Mouse (Mus musculus): ENCODE results near the gene Meaf6.

The Meaf6 gene

DNA sequence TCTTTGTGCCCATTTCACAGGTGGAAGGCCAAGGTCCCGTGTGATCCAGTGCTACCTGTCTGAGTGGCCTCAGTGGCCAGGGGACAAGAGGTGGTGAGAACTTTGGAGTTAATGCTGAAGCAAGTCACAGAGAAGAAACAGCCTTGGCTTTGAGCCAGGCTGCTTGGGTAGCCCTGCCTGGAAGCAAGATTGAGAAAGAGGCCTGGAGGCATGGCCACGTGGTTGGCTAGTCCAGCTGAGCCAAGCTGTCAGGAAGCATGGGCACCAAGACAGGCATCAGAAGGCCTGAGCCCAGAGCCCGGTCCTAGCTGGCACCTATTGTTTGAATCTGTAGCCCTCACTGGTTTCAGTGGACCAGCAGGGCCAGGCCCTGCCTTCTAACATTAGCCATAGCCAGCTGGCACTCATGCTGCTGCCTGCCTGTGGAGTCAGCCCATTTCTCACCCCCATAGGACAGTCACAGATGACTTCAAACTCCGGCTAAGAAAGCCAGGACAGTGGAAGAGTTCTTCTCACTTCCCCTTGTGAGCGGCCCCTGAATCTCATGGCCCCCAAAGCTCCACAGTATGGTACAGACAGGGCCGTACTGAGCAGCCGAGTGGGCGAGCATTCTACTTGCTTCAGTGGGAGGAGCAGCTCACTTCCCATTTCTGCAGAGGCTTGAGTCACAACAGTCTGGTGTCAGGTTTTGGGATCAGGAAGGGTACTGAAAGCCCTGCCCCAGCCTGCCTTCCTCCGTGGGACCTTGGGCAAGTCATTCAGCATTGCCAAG is 31.3 kb downstream of the Meaf6 start:
- peak; percentile 69 for DNase-seq

DNA sequence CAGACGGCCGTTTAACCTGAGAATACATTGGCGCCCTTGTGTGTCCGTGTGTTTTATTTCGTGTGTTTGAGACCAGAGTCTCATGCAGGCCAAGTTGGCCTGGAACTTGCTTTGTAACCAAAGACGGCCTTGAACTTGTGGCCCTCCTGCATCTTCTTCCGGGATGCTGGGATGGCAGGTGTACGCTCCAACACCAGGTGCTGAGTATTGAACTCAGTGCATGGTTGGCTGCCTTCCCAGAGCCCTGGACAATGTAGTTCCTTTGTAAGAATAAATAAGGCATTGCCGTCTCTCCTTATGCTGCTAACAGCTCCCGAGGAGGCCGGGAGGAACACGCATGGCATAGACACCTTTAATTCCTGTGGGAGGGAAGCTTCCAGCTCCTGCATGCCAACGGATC is 32.0 kb downstream of the Meaf6 start:
- DNase-seq: no peak

DNA sequence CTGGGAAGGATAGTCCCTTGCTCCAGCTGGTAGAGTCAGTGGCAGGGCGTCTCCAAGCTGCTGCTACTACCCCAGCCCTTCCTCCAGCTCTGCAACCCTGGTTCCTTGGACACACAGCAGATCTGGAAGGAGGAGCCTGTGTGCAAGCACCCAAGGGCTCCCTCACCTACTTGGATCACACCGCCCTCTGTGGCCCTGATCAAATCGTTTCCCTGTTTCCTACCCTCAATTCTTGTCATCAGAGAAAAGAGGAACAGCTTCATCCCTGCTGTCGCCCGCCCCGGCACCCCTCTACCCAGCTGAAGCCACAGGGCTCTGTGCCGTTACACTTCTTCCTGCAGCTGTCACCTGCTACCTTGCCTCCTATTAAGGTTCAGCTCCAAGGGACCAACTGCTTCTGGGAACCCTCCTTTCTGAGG is 33.0 kb downstream of the Meaf6 start:
- DNase-seq: no peak

DNA sequence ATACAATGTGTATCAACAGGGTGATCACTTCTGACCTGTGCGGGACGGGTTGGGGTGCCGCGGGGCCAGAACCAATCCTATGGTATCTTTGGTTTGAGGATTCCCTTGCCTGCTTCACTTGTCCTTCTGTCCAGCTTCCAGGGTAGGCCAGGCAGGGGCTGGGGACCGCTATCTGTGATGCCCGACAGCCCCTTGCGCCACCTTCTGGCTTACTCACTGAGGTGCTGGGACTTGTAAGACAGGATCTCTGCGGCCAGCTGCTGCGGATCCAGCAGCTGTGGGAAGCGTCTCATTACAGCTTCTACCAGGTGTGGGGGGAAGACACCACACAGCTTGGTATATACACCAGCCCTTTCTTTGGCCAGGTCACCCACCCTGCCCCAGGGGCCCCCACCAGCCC is 34.1 kb downstream of the Meaf6 start:
- DNase-seq: no peak

DNA sequence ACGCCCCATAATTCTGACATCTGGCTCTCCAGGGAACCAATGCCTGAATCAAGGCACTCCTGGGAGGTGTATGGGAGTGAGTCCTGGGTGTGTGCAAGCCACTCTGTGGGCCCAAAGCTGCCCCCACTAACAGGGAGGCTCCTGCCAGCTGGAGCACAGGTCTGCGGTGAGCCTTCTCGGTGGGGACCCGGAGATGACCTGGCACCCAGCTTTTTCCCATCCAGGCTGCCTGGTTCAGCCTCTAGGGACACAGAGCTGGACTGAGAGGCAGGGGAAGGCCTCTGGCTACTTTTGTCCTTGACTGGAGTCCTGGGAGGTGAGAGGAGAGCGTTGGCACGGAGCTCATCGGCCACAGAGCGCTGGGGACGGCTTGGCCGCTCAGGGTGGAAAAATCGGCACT is 34.8 kb downstream of the Meaf6 start:
- no peak for DNase-seq

DNA sequence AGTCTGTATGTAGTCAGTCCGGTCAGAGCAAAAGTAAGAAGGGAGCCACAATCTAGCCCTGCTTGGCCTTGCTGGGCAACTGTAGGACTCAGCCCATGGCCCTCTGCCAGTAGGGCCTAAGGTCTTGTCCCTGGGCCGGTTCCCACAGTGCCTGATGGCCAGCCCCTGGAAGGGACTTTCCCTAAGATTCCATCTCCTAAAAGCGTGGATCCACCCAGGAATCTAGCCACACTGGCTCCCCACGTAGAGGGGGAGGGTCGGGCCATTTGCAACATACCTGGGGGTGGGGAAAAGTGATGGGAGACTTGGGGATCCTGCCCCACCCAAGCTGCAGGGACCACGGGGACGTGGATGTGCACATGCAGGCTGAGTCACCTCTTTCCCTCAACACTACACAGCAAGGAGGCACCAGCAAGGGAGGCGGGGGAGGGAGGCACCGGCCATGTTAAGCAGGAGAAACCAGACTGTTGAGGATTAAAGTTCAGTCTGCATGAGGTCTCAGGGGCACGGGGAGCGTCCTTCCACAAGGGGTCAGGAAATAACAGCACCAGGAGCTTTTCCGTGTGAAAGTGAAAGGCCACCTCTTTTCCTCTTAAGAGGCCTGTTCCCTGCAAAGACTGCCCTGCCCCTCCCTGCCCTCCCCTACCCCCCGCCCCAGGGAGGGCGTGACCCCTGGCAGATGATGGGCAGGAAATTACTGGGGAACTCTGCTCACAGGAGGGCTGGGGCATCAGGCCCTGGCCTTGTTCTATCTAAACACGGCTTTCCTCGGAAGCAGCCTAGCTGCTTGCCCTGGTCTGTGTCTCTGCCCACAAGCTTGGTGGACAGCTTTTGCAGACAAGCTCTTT is 37.7 kb downstream of the Meaf6 start:
- DNase-seq: no peak

DNA sequence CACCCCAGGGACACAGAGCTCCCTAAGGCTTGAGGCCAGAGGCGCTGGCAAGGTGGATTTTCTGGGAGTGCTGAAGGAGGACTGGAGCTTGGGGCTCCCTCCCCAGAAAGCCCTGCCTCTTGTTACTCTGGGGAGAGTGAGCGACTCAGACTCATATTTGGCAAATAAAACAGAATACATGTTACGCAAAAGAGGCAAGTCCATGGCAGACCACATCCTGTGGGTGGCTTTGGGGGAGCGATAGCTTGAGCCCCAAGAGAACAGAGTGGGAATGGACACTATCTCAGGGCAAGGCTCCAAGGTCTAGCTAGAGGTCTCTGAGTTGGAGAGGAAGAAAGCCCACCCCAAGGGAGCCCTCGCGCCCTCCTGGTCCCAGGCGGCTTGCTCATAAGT is 38.3 kb downstream of the Meaf6 start:
- DNase-seq: no peak

DNA sequence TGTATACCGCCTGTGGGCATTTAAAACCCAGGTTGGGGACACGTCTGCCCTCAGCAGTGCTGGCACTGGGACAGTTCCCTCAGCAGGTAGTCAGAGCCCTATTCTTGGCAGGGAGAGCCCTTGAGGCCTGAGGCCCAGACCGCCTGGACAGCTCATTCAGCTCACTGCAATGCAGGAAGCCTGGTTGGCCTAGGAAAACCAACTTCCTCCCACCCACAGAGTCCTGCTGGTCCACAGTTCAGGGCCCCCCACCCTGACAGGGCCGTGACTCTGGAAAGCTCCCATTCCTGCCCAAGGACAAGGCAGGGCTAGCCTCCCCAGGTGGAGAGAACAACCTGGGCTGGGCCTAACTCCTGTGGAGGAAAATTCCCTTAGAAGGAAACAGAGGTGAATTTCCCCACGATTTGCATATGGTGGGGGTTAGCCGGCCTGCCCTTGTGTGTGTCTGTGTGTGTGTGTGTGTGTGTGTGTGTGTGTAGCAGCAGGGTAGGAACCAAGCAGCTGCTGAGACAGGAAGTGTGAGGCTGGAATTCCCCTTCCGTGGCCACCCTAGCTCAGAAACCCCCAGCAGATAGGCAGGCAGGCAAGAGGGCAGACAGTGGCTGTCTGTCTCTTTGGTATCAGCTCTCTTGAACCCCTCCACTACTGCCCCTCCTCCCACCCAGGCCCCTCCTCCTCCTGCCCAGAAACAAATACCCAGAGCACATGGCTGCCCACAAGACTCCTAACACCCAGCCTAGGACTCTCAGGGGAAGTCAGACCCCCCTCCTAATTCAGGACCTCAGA is 39.7 kb downstream of the Meaf6 start:
- no peak for DNase-seq

DNA sequence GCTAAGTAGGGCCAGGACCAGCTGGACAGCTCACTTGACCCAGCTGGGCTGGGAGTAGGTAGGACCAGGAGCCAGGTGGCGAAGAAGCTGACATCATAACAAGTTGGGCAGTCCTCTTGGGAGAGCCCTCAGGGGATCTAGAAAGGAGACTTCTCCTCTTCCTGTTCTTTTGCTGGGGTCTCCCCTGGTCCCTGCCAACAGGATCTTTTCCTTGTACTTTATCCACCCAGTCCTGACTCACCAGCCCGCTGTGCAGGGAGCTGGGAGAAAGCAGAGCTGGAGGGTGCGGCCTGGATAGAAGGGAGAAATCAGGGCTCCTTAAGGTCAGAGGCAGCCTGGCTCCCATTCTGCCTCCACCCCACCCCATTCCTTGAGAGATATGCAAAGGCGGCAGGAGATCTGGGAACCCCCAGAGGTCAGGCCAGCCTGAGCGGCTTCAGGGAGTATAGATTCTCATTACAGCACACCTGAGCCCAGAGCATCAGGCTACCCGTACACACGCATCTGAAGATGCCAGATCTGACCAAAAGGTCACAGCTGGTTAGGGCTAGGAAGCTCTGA is 40.5 kb downstream of the Meaf6 start:
- no peak for DNase-seq

DNA sequence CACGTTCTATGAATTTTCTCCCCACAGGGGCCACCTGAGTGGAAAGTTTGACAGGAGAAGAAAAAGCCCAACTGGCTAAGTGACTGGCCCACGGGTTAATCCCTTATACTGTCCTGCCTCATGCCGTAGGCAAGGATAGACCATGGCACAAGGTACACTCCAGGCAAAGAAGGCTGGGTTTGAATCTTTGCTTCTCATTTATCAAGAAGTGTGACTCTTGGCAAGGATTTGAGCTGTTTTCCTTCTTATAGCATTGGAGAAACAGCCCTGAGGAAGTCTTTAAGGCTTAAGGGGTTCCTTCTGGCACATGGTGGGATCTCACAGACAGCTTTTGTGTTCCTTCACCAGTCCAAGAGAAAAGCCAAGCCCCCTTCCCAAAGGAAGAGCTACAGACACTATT is 41.3 kb downstream of the Meaf6 start:
- DNase-seq: no peak

DNA sequence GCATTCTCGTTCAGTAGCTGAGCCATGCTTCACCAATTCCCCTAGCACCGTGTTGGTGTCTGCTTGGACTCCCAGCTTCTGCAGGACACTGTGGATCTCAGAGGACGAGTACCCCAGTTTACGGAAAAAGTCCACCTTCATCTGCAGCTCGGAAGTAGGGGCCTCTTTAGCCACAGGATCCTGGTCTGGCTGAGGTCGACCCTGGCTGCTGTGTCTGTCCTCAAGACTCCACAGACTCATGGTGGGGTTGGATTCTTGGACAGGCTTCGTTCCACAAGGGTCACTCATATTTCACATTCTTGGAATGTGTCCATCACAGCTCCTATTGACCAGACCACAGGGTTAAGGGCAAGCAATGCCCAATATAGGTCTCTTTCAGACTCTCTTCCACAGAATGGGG is 41.8 kb downstream of the Meaf6 start:
- DNase-seq: no peak

DNA sequence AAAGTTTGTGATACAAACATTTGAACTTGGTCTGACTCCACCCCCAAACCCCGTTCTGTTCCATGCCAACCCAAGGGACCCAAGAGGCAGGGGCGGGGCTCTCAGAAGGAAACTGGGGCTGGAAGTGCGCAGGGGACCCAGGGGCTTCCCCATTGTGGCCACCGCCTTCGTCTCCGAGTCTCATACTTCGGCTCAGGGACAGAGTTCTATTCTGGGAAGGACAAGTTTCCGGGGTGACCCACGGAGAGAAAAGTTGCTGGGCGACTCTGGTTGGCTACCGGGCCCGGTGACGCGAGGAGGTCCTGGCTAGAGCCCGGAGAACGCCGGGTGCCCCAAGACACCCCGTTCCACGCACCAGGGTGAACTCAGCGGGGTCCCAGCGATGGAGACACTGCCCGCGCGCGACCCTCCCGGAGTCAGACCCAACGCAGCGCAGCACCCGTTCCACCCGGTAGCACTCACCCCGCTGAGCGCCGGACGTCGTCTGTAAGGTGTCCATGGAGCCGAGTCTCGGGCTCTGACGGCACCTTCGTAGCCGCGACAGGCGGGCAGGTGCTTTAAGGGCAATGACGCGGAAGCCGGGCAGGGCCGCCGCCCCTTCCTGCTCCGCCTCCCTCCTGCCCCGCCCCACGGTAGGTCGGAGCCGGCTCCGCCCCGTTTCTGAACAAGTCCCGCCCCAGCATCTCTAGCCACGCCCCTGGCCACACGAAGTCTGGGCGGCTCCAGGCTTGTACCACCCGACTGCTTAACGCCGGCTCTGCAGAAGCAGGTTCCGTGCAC is 42.6 kb downstream of the Meaf6 start, which contains the start of gene Zc3h12a:
Zc3h12a (minus strand) TSS at position 536 of the 780 bp plus-strand sequence.
- DNase-seq: peak; percentile 41

DNA sequence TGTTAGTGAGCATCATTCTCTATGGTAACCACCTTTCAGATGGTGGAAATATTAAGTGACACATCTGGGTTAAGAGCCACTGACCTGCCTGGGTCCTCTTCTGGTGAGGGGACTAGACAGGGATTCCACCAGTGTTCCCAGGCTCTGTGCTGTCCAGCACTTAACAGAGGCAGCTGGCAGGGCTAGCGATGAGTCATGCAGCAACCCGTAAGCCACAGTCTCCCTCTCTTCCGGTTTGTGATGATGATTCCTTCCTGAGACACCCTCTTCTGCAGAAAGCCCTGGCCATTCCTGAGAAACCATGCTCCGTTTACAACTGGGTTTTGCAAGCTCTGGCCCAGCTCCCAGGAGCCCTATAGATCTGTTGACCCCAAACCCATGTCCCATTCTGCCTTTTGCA is 46.6 kb downstream of the Meaf6 start:
- DNase-seq: no peak

DNA sequence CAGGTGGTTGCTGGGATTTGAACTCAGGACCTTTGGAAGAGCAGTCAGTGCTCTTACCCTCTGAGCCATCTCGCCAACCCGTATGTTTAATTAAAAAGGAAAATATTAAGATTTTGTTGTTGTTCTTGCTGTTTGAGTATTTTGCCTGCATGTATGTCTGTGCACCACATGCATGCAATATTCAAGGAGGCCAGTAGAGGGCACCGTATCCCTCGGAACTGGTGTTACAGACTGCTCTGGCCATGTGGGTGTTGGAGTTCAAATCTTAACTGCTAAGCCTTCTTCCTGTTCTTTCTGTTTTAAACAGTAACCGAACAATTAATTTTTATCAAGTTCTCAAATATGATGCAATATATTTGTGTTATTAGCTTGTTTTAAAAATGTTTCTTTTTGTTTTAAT is 47.5 kb downstream of the Meaf6 start:
- peak; percentile 35 for DNase-seq

DNA sequence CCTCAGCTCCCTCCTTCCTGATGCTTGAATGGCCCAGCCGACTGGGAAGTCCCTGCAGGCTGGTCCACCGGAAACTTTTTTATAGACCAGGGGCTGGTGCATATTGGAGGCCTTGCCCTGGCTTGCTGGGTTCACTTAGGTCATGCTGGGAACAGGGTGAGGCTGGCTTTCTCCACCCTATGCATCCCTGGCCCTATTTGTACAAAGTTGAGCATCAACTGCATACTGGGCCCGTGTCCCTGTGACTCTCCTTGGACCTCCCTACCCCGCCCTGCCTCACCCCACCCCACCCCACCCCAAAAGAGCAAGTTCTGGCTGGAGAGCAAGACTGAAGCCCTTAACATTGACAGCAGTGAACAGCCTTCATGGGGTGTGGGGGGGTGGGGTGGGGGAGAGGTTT is 49.3 kb downstream of the Meaf6 start:
- no peak for DNase-seq

DNA sequence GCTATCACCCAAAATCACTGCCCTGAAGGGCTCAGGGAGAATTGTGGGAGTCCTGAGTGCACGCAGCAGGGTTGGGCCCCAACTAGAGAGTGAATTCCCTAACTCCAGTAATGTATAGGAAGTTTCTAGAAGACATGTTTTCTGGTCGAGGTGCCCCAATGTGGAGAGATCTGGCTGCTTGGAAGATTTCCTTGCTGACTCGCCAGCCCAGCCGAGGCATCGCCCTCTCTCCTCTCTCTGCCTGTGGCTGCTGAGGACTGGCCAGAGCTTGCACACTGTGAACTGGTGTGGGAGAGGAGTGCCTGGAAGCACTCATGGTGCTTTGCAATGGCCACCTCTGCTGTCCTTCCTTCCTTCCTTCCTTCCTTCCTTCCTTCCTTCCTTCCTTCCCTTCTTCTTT is 49.7 kb downstream of the Meaf6 start:
- no peak for DNase-seq

DNA sequence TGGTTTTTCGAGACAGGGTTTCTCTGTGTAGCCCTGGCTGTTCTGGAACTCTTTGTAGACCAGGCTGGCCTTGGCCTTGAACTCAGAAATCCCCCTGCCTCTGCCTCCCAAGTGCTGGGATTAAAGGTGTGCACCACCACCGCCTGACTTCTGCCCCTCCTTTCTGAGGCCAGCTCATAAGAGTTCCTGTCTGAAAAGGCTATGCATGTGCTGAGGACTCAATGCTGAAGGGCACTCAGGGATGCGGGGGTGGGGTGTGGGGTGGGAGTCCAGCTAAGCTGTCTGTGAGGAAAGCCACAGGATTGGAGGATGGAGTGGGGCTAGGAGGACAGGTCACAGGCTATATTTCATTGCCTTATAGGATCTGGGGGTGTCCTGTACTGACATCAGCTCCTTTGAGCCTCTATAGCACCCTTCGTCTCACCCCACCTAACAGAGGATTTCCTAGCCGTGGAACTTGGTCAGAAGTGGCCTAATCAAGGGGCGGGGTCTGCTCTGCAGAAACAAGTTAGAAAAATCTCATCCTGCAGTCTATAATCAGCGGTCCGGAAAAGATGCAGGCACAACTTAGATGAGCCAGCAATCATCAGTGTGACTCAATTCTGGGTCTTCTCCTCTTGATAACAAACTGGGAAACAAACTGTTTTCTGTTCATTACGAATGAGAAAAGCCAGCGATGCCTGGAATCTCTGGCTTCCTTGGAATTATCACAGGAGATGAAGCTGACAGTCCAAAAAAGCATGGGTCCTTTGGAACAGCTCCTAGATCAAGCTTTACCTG is 50.3 kb downstream of the Meaf6 start:
- DNase-seq: no peak

DNA sequence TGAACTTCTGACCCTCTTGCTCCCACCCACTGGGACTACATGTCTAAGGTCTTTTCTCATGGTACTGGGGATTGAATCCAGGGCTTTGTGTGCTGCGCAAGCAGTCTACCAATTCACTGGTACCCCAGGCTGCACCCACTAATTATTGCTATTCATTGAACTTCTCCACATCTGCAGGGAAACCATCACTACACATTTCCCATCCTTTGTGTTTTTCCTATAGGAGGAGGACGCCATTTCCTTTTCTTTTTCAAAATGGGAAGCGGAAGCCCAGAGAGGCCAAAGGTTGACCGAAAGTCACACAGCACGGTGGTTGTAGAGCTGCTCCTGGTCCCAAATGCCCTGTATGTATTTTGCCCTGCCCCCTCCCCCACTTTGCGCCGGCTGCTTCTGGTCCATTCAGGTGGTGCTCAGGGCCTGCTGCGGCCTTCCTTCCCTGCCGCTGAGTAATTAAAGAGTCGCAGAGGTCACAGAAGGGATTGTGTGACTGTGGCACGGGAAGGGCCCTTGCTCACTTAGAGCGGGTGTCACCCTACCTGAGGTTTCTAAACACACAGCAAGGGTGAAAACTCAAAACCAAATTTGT is 51.5 kb downstream of the Meaf6 start:
- DNase-seq: no peak

DNA sequence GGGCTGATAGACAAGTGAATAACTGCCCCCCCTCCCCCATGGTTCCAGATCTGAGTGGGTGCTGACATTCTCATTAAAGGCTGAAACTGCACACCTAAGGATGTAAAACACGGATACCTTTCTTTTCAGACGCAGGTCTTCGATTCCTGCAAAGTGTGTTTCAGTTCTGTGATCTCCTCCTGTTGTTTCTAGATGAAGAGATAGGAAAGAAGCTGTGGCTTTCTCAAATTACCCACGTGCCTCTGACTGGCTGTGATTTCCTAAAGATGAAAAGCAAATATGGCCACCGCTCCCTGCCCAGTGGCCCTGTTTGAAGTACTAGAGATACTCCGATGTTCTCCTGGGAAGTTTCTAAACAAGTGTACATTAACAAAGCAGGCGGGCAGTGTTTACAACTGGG is 53.4 kb downstream of the Meaf6 start:
- DNase-seq: no peak

DNA sequence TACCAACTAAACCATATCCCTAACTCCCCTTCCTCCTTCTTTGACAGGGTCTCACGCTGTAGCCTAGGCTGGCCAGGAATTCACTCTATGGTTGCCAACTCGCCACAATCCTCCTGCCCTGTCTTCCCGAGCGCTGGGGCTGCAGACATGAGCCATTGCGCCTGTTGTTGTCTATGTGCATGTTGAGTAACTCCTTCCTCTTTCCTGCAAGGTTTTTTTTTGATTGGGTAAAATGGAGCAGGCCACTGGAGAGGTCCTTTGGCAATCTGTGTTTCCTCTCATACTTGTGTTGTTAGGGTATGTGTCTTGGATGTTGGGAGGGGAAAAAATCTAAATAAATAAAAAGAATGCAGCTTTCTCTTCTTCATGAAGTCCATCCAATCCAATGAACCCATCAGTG is 59.3 kb downstream of the Meaf6 start:
- DNase-seq: no peak

DNA sequence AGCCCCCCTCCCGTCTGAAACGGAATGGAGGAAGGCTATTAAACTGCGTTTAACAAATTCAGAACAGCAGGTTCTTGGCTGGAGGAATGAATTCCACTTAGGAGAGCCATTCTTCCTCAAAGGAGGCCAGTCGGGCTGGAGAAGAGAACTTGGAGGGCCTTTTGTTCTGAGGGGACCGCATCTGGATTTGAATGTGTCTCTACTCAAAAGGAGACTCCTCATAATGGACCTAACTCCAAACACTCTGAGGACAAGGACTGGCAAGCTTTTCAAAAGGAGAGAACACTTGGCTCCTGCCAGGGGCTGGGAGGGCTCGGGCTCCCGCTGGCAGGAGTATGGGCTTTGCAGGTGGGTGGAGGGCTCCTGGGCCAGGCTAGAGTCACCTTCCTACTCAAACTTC is 59.7 kb downstream of the Meaf6 start:
- peak; percentile 14 for DNase-seq

Data from cerebellum, adult 9-10 months (tissue).